Mouse (Mus musculus) ES-Bruce4 (cell line): Measurements from ENCODE around the gene Xpo4.

ENCODE experiments used
- CTCF ChIP-seq: IDR thresholded peaks from one replicate; pipeline ENCODE4 v1.8.1; 2011; ENCODE audit warnings: low read depth, low read length
- EP300 ChIP-seq: IDR thresholded peaks from 2 replicates; pipeline ENCODE4 v1.6.1; 2011; ENCODE audit warnings: low read depth, low read length; ENCODE audit not compliant: insufficient read depth

- TF ChIP-seq EP300 (no peak), CTCF (no peak)
Measured at GRCm38 (mm10) chr14:57546131-57546530, 119.1 kb downstream of the Xpo4 start.
